Mouse (Mus musculus) c-Kit-negative CD71-positive TER-119-positive erythroid progenitor cells, embryonic 14.5 days (primary cell): Measurements from ENCODE around the gene Serf2.

Source experiments
- DNase-seq: peaks from one replicate; pipeline ENCODE4 v3.0.0-alpha.2; 2013; ENCODE audit warnings: low read depth, low spot score

Serf2 gene

DNA sequence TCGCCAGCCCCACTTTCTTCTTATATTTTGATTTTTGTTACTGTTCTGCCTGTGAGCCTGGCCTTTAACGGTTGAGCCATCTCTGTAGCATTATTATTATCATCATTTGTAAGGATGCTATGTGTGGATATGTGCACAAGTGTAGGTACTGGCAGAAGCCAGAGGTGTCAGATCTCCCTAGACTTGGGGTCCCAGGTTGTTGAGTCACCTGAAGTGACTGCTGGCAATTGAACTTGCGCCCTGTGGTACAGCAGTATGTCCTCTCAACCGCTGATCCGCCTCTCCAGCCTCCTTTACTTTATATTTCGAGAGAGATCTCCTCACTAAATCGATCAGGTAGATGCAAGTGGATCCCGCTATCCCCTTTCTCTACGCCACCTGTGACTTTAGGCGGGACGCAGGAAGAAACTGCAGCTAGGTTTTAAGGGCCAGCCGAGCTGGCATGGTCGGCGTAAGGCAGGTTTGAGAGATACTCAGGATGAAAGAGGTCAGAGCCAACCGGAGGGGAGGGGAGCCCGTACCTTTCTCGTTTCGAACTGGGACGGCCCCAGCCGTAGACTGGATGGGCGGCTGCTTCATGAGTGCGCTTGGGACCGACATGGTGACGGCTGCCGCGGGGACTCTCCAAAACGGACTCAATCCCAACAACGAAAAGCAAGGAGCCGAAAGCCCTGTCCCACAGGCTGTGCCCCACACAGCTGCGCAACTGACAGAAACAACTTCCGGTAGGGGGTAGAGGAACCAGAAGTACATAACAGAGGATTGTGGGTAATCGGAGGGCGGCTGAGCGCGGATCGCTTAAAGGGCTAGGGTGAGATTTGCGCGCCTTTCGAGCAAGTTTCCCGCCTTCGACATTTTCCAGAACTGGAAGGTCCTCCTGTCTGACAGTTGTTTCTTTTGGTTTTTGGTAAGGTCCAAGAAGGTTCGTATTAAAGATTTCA, 57.2 kb downstream of the Serf2 start, which contains the start of the genes Mfap1a and Wdr76:
Gene Mfap1a (minus strand): TSS at position 724 of the 941 bp plus-strand sequence.
Gene Wdr76 (plus strand): TSS at position 782 of the 941 bp plus-strand sequence.
- peak; percentile 78 for DNase-seq

GRCm38 (mm10) chr2:121507173-121507950, 58.4 kb downstream of the Serf2 start:
- no peak for DNase-seq
